Mouse (Mus musculus): ENCODE measurements around the gene Rreb1.

DNA sequence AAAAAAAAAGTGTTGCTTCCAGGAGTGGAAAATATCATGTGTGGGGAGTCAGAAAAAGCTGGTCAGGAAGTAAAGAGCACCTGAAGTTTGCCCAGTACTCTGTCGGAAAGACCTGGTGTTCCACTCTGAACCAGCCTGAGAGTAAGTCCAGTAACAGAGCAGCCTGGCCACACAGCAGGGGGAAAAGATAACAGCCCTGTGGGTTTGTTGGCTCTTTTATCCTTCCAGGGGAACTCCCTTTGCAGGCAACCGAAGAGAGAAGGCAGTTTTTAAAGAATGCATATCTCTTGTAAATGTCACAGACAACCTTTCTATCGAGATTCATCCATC, 18.2 kb upstream of the Rreb1 start:
- TF ChIP-seq CTCF (IDR thresholded peaks at IDR 0.05; ENCODE audit: low read depth, low read length) (no peak), POLR2A (IDR thresholded peaks at IDR 0.05; ENCODE audit: extremely low read depth, insufficient read depth, low read length) (no peak)

Data from liver, adult 2 months (tissue).